Mouse (Mus musculus): ENCODE results near the gene Plk5.

Gene Plk5

GRCm38 (mm10) chr10:80356001-80356682 lies at the start of gene Plk5:
Gene Plk5, plus strand, starts transcription at chr10:80356459.
- peak; percentile 62 for DNase-seq (ENCODE audit: low read depth, low spot score)

GRCm38 (mm10) chr10:80311560-80311959 lies 44.7 kb upstream of the Plk5 start:
- no peak for DNase-seq (ENCODE audit: low read depth, low spot score)

- DNase-seq (ENCODE audit: low read depth, low spot score), result no peak
Measured at GRCm38 (mm10) chr10:80312586-80313504, 43.4 kb upstream of the Plk5 start.

- DNase-seq (ENCODE audit: low read depth, low spot score), result no peak
Measured at GRCm38 (mm10) chr10:80313627-80314201, 42.5 kb upstream of the Plk5 start.

GRCm38 (mm10) chr10:80314494-80315001 lies 41.7 kb upstream of the Plk5 start:
- DNase-seq (ENCODE audit: low read depth, low spot score), result no peak

GRCm38 (mm10) chr10:80315315-80315714 lies 40.9 kb upstream of the Plk5 start:
- DNase-seq (ENCODE audit: low read depth, low spot score), result no peak

DNA sequence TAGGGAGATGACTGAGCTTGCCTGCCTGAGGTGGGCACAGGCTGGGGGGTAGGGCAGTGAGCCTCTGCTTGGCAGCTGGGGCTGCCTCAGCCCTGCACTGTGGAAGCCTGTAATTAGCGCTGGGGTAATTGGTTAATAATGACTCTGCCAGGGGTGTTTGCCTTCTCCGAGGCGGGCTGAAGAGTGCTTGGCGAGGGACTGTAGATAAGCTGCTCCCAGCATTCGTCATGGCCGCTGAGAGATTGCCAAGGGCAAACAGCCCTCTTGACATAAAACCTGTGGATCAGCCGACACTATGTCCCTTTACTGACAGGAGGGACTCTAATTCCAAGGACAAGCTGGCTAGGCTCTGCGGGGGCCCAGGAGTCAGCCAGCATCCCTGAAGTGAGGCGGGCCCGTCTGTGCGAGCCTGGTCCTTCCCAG lies 39.9 kb upstream of the Plk5 start:
- no peak for DNase-seq (ENCODE audit: low read depth, low spot score)

- no peak for DNase-seq (ENCODE audit: low read depth, low spot score)
Measured at GRCm38 (mm10) chr10:80317011-80317410, 39.2 kb upstream of the Plk5 start.

DNA sequence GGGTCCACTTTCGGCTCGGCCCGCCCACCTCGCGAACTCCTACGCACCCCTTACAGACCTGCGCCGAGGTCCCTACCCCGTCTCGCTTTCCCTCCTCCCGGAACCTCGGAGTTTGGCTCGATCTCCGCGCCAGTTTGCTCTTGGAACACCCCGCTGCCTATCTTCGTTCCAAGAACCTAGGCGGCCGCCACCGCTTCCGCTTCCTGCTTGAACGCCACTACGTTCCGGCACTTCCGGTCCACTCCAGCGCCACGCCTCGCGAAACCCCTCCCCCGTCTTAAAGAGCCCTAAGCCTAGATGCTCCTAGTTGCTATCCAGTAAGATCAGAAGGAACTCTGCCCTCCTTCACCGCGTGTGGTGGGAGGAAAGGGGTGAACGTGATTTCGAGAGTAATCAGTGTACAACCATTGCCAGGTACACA lies 35.9 kb upstream of the Plk5 start, which contains the start of gene 2310011J03Rik:
TSS of gene 2310011J03Rik (minus strand) at position 198 of the 421 bp plus-strand sequence.
- peak; percentile 96 for DNase-seq (ENCODE audit: low read depth, low spot score)

GRCm38 (mm10) chr10:80321014-80321669 lies 35.1 kb upstream of the Plk5 start:
- no peak for DNase-seq (ENCODE audit: low read depth, low spot score)

- DNase-seq (ENCODE audit: low read depth, low spot score), result no peak
Measured at GRCm38 (mm10) chr10:80321670-80322581, 34.3 kb upstream of the Plk5 start.

- DNase-seq (ENCODE audit: low read depth, low spot score), result no peak
Measured at GRCm38 (mm10) chr10:80322811-80323211, 33.4 kb upstream of the Plk5 start.

DNA sequence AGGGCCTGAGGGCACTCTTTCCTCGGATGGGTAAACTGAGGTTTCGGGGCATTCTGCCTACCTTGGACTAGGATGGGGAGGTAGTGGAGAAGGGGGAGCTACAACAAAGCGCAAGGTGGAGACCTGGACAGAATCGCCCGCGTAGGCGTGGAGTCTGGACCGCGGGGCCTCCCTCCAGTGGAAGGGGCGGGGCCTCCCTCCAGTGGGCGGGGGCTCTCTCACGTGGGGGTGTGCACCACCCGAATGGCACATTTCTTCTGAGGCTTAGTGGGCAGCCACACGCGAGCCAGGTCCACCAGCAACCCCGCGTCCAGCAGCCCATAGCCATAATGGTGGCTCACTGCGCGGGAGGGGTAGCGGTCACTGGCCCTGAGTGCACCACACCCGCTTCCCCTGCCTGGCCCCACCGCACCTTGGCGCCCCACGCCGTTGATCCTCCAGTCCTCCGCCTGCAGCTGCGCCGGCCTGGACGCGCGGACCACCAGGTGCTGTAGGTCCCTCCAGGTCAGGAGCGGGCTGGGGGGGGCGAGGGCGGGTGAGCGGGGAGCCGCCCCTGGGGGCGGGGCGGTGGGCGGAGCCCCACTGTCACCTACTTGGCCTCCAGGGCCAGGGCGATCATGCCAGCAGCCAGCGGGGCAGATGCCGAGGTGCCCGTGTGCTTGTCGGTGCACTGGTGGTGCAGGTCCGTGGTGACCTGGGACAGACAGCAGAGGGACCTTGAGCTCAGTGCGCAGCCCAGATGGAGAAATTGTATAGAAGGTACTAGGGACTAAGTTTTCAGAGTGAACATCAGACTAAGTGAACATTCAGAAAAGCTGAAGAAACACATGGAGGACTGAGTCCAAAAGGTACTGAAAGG lies 32.8 kb upstream of the Plk5 start:
- DNase-seq (ENCODE audit: low read depth, low spot score), result peak; percentile 66

GRCm38 (mm10) chr10:80324120-80325037 lies 31.9 kb upstream of the Plk5 start:
- DNase-seq (ENCODE audit: low read depth, low spot score), result no peak

DNA sequence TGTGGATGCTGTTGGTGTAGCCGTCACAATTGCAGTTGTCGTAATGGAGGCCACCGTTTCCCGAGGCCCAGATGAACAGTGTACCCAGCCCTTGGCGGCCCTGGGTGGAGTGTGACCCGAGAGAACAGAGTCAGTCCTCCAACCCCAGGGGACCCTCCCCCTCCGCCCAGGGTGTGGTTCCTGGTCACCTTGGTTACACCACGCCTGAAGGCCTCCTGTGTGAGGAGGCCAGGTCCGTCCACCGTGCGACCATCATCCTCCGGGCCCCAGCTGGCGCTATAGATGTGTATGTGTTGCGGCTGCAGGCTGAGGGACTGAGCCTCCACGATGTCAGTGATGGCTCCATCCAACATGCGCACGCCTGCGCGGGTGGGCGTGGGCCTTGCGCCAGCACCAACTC lies 31.2 kb upstream of the Plk5 start:
- DNase-seq (ENCODE audit: low read depth, low spot score), result no peak

DNA sequence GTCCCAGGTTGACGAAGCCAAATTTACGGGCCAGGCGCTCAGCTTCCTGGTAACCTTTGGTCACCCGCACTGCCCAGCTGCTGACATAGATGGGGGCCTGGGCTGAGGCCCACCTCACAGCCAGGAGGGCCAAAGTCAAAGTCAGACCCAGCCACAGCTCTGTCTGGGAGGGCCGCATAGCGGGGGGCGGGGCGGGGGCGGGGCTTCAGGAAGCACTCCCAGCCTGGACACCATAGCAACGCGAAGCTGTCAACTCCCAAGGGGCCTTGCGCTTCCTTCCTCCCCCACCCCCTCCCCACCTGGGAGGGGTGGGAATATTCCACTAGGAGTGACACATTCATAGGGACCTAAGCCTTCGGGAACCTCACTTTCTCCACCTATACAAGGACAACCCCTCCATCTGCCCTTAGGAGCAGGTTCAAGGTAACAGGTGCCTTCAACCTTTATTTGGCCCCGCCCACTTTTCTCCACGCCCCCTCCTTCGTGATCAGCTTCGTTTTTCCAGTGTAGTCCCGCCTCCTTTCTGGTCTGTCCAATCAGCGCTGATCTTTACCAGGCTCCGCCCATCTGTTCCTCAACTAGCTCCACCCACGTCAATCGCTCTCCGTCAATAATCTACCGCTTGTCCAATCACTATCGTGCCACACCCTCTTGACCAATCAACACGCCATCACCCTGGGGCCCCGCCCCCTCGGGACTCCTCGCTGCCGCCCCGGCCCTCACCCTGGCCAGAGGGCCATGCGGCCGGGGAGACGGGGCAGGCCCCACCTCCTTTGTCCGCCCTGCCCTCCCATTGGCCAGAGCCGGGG lies 26.8 kb upstream of the Plk5 start, which contains the start of the genes Pcsk4 and Reep6:
TSS of gene Pcsk4 (minus strand) at position 226 of the 809 bp plus-strand sequence.
TSS of gene Reep6 (plus strand) at position 681 of the 809 bp plus-strand sequence.
- DNase-seq (ENCODE audit: low read depth, low spot score), result peak; percentile 100

DNA sequence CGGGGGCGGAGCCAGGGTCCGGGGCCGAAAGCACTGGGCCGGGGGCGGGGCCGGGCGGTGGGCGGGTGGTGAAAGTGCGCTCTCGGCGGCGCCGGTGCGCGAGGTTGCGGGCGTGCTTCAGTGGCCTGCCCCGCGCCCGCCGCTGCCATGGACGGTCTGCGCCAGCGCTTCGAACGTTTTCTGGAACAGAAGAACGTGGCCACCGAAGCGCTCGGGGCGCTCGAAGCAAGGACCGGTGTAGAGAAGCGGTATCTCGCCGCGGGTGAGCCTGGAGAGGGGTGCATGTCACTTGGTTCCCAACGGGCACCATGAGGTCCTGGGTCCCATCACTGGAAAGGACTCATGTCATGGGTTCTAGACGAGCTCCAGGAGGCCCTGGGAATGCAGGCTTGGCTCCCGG lies 26.2 kb upstream of the Plk5 start:
- DNase-seq (ENCODE audit: low read depth, low spot score), result no peak
